Mouse (Mus musculus) ovary, postnatal 10 days (tissue): ENCODE data around the gene Lrig3.

Experiments
- DNase-seq: peaks from one replicate; pipeline ENCODE4 v3.0.0; 2022; ENCODE audit warnings: low spot score

Gene Lrig3

DNA sequence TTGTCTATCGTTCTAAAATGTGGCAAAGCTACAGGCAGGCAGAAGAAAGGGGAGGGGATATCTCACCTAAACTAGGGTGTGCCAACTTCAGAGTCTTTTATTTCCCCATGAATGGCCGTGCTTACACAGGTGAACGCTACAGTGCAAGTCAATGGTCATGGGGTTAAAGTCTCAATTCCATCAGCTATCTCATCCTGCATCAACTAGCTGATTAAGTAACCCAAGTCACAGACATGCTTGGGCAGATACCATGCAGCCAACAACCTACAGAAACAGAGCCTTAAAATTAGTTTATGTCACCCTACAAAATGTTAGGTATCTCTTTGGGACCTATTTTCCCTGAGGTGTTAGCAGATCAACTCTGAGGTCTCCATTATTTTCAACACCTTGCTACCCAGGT is 1.3 kb upstream of the Lrig3 start:
- DNase-seq: no peak

DNA sequence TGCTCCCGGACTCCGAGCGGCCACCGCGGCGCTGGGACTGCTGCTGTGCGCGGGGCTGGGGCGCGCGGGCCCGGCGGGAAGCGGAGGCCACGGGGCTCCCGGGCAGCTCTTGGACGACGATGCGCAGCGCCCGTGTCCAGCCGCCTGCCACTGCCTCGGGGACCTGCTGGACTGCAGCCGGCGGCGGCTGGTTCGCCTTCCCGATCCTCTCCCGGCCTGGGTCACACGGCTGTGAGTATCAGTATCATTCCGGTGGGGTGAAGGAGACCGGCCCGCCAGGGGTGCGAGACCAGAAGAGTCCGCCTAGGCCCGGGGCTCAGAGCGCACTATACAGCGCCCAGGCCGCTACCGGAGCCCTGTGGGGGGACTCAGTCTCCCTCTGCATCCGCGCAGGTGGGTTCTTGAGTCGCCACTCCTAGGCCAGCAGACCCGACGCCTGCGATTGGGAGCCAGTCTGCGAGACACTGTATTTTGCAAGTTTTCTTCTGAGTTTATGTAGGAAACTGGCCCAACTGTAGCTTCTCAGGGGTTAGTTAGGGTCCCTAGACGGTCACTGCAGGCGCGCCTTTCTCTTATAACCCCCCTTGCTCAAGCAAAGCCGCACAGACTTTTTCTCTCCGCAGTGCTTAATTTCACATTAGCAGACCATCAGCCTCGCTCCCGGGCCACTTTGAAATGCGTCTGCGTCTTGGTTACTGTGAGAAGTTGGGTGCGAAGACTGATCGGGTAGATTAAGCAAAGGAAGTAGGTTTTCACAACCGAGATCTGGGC is 698 bp downstream of the Lrig3 start:
- DNase-seq: peak; percentile 46

GRCm38 (mm10) chr10:125967436-125968160 is 1.6 kb downstream of the Lrig3 start:
- no peak for DNase-seq

DNA sequence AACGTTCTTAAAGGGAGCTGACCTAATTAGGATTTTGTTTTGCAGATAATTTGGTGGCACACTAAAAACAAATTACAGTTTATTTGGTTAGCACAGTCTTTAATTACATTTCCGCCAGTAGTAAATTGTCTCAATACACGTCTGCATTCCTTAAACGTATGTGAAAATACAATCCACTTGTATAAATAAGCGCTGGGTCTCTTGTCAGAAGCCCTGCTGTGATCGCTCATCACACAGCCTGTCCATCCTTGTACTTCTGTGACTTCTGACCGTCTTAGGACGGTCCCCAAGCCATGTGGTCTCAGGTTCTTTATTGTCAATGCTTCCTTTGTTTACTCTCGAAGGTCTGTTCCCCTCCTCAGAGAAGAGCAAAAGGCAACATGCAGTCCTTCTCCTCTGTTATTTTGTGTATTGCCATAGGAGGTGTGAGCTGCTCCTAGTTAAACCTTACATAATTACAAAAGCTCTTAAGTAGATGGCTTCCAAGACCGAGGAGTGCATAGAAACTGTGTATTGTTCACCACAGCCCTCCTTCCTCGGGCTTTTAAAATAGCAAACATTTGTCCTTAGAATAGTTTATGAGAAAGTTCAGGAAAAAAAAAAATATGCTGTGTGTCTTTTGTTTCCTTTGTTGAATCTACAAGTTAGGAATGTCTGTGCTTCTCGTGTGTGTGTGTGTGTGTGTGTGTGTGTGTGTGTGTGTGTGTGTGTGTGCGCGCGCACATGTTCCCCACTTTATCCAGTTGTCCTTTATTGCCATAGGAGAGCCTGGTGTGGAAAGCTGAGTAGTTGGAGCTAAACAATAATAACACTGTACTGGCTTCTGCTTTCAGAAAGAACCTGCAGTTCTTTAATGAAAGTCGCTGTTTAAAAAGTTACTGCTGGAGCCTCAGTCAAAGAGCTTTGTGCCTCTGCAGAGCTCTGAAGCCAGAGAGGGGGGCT is 2.5 kb downstream of the Lrig3 start:
- DNase-seq: no peak

- DNase-seq: no peak
Measured at GRCm38 (mm10) chr10:125969133-125969490, 3.1 kb downstream of the Lrig3 start.

- no peak for DNase-seq
Measured at GRCm38 (mm10) chr10:125970031-125970430, 4.1 kb downstream of the Lrig3 start.

- DNase-seq: no peak
Measured at GRCm38 (mm10) chr10:125970500-125970899, 4.5 kb downstream of the Lrig3 start.

GRCm38 (mm10) chr10:125973726-125974125 is 7.8 kb downstream of the Lrig3 start:
- DNase-seq: no peak

GRCm38 (mm10) chr10:125981938-125982337 is 16.0 kb downstream of the Lrig3 start:
- DNase-seq: no peak

DNA sequence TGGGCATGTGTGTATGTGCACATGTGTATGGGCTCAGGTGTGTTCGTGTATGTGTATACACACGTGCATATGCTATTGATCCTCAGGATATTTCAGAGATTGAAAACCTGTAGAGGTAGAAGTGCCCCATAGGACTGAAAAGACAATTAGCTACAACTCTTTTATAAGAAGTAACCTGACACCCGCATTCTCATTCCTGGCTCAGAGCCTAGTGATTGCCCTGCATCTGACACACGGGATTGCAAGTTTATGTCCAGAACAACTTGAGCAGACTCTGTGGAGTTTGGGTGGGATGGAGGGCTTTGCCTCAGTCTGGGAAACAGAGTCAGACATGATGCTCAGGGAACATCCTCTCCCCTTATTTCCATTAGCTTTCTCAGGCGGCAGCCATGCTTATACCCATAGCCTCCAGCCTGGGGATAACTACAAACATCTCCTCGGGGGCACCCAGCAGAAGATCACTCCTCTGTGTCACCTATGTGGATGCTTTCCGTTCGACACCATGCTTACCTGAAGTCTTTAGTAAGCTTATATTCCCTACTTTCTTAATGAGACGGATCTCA is 18.6 kb downstream of the Lrig3 start:
- no peak for DNase-seq

DNA sequence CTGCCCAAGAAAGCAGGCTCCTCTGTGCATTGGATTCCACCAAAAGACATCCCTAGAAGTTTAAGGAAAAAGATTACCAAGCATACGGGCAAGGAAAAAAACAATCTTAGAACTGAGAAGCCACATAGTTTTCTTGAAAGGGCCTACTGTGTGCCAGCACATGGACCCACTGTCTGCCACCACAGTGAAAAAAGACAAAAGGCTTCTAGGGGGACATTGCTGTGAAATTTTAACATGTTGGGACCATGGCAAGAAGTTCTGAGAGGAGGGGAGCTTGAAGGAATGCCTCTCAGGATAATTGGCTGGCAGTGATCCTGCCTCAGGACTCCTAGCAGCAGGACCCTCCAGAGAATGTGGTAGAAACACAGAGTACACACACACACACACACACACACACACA is 19.8 kb downstream of the Lrig3 start:
- DNase-seq: no peak

GRCm38 (mm10) chr10:125986443-125986842 is 20.5 kb downstream of the Lrig3 start:
- DNase-seq: no peak

DNA sequence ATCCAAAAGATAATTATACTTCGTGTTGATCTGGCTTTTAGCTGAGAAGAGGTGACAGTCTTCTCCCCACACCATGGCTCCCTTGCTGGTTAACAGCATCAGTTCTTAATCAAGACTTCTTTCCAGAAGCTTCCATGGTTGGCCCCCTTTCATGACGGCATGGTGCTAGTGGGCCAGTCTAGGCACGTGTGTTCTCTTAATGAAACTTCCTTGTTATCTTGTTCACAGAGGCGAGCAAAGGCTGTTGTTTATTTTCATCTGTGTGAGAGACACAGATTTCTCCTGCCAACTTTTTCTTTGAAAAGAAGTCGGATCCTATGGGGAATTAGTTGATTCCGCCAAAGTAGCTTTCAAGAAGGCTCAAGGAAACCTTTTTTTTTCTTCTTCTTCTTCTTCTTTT is 21.3 kb downstream of the Lrig3 start:
- no peak for DNase-seq

DNA sequence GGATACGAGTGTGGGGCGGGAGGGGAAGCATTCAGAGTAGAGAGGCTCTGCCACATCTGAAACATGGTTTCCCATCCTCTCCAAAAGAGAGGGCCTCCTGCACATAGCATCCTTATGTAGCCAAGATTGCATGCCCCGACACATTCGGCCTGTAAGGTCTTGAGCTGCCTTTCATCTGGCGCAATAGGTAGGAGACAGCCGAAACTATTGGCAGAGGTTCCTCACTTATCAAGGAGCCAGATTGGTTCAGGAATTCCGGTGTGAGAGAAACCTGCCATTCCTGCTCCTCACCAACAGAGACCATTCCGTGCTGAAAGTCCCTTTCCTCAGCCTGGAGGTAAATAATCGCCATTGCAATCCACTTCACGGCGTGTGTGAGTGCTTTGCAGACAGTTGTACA is 22.1 kb downstream of the Lrig3 start:
- DNase-seq: no peak

GRCm38 (mm10) chr10:125989890-125990289 is 23.9 kb downstream of the Lrig3 start:
- no peak for DNase-seq

- no peak for DNase-seq
Measured at GRCm38 (mm10) chr10:125990394-125990793, 24.4 kb downstream of the Lrig3 start.

- DNase-seq: no peak
Measured at GRCm38 (mm10) chr10:125991819-125992218, 25.9 kb downstream of the Lrig3 start.

DNA sequence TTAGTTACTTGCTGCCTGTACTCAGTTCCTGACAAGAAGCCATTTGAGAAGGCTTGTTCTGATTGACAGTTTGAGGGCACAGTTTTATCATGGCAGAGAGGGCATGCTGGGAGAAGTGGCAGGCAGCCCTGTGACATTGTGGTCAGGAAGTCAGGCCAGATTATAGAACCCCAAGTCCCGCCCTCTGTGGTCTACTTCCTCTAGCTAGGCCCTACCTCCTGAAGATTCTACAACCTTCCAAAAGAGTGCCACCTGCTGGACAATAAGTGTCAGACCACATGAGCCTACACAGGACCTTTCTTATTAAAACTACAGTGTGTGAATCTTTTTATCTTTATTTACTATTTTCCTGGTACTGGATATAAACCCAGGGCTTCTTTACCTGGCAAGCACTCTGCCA is 28.9 kb downstream of the Lrig3 start:
- no peak for DNase-seq

- no peak for DNase-seq
Measured at GRCm38 (mm10) chr10:125995701-125996100, 29.7 kb downstream of the Lrig3 start.

- no peak for DNase-seq
Measured at GRCm38 (mm10) chr10:125996989-125997388, 31.0 kb downstream of the Lrig3 start.

GRCm38 (mm10) chr10:125999561-125999960 is 33.6 kb downstream of the Lrig3 start:
- no peak for DNase-seq

DNA sequence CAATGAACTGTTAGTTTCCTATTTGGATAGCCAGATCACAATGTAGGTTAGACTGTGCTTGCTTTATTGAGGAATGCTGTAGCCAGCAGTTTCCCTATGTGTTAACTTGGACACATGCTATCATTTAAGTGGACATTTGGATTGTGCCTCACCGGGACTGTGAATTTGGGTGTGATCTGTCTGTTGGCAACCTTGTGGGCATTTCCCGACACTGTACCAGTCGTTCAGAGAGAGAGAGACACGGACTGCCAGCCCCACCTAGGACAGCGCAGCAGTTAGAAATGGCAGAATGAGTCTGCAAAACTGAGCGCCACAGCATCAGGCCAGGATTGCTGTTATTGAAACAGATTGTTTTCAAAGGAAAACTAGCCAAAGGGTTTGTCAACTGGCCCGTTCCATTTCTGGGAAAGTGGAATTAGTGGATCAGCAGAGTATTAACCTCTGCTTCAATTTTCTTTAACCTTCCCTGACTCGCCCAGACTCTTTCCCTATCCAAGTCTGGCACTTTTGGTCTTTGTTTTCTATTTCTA is 35.0 kb downstream of the Lrig3 start:
- DNase-seq: no peak
